Mouse (Mus musculus) kidney, embryonic 15.5 days (tissue): Measurements from ENCODE around the gene D130052B06Rik. TPM values are rescaled to one million over a fixed set of nuclear protein-coding genes. Genes with fewer than 3 reads are reported as not detected.
A peak's percentile ranks its signal among the peaks of the same experiment; 100 is the strongest.

ENCODE experiments used
- ATAC-seq: fragments of 200-750 bp; cut with Nextera tagmentation; replicated peaks from 2 replicates; pipeline ENCODE4 v1.8.0; 2017; ENCODE audit warnings: moderate TSS enrichment; ENCODE audit not compliant: low FRiP score
- H3K27ac ChIP-seq: fragments of 300-500 bp; sonication (generic); 2 replicates; pipeline ENCODE4 v1.5.1; 2015; ENCODE audit warnings: mild to moderate bottlenecking, inconsistent platforms
- H3K27me3 ChIP-seq: fragments of 300-500 bp; sonication (generic); 2 replicates; pipeline ENCODE4 v1.6.1; 2015; ENCODE audit warnings: inconsistent platforms
- H3K36me3 ChIP-seq: fragments of 300-500 bp; sonication (generic); 2 replicates; pipeline ENCODE4 v1.6.1; 2015; ENCODE audit warnings: inconsistent platforms
- H3K4me1 ChIP-seq: fragments of 300-500 bp; sonication (generic); 2 replicates; pipeline ENCODE4 v1.6.1; 2015; ENCODE audit warnings: inconsistent platforms
- H3K4me2 ChIP-seq: fragments of 300-500 bp; sonication (generic); 2 replicates; pipeline ENCODE4 v1.6.1; 2015; ENCODE audit warnings: moderate library complexity, mild to moderate bottlenecking, inconsistent platforms
- H3K4me3 ChIP-seq: fragments of 300-500 bp; sonication (generic); replicated peaks from 2 replicates; pipeline ENCODE4 v1.5.1; 2015; ENCODE audit warnings: mild to moderate bottlenecking, inconsistent platforms
- H3K9ac ChIP-seq: fragments of 300-500 bp; sonication (generic); 2 replicates; pipeline ENCODE4 v1.6.1; 2015; ENCODE audit warnings: mild to moderate bottlenecking, inconsistent platforms
- H3K9me3 ChIP-seq: fragments of 300-500 bp; sonication (generic); replicated peaks from 2 replicates; pipeline ENCODE4 v1.6.1; 2016; ENCODE audit warnings: inconsistent platforms
- WGBS: fragments of 180-500 bp; shearing (Covaris S2); methylation state at CpG from one replicate; pipeline ENCODE4 v1.1.7; 2015; ENCODE audit warnings: mixed read lengths; 5-methylcytosine and 5-hydroxymethylcytosine counted together
- polyA plus RNA-seq: library from polyadenylated mRNA; unstranded; fragments of >200 nt; fragmentation: Nextera tagmentation; extraction: Ambion mirVana; gene quantifications from 2 replicates; pipeline ENCODE4 v1.2.1, GENCODE M21; 2015

Gene D130052B06Rik
- polyA plus RNA-seq, 1 experiment from 2014 or later = not detected

- no peak overlapping the region for H3K4me2 ChIP-seq
- no peaks in the 10 kb centered on the region for H3K27me3 ChIP-seq
- no peak overlapping the region for H3K27ac ChIP-seq
- 73% methylated on average over 2 of the region's 2 CpGs for WGBS
- H3K4me3 ChIP-seq = no peak overlapping the region
- no peak overlapping the region for H3K9ac ChIP-seq
- no peak for ATAC-seq
- no peaks in the 10 kb centered on the region for H3K36me3 ChIP-seq
- H3K4me1 ChIP-seq = peaks cover 16% of the 10 kb centered on the region
- no peaks in the 10 kb centered on the region for H3K9me3 ChIP-seq
These were observed 4.1 kb downstream of the D130052B06Rik start for GRCm38 (mm10) chr11:33603174-33603573.

- WGBS = 7% methylated on average over 3 of the region's 3 CpGs
- 0 out of 2 replicates have a peak overlapping the region, but pooled peaks have one; percentile 45 for H3K27ac ChIP-seq
These were observed 8.7 kb downstream of the D130052B06Rik start for GRCm38 (mm10) chr11:33607784-33608183.

GRCm38 (mm10) chr11:33614218-33614617 is 15.1 kb downstream of the D130052B06Rik start:
- no peak overlapping the region for H3K4me2 ChIP-seq
- H3K9ac ChIP-seq = no peak overlapping the region
- WGBS = 6% methylated on average over 15 of the region's 15 CpGs
- no peaks in the 10 kb centered on the region for H3K9me3 ChIP-seq
- H3K4me1 ChIP-seq = 0 out of 2 replicates have a peak, but pooled peaks cover 4% of the 10 kb centered on the region
- H3K36me3 ChIP-seq = no peaks in the 10 kb centered on the region
- H3K27me3 ChIP-seq = 0 out of 2 replicates have a peak, but pooled peaks cover 5% of the 10 kb centered on the region
- no peak overlapping the region for H3K4me3 ChIP-seq
- no peak overlapping the region for H3K27ac ChIP-seq
- peak; percentile 80 for ATAC-seq

More at GRCm38 (mm10) chr11:33607784-33608183, 8.7 kb downstream of the D130052B06Rik start:
- H3K9me3 ChIP-seq = no peaks in the 10 kb centered on the region
- H3K4me2 ChIP-seq = no peak overlapping the region
- peak; percentile 90 for ATAC-seq
- 0 out of 2 replicates have a peak, but pooled peaks cover 5% of the 10 kb centered on the region for H3K27me3 ChIP-seq
- H3K4me3 ChIP-seq = no peak overlapping the region
- no peak overlapping the region for H3K9ac ChIP-seq
- H3K36me3 ChIP-seq = no peaks in the 10 kb centered on the region
- peaks cover 8% of the 10 kb centered on the region for H3K4me1 ChIP-seq

- no peaks in the 10 kb centered on the region for H3K9me3 ChIP-seq
- no peak overlapping the region for H3K4me3 ChIP-seq
- H3K27me3 ChIP-seq = no peaks in the 10 kb centered on the region
- H3K4me1 ChIP-seq = no peaks in the 10 kb centered on the region
- WGBS = 80% methylated on average over 4 of the region's 4 CpGs
- no peak for ATAC-seq
- no peak overlapping the region for H3K27ac ChIP-seq
- no peak overlapping the region for H3K4me2 ChIP-seq
- H3K36me3 ChIP-seq = no peaks in the 10 kb centered on the region
- no peak overlapping the region for H3K9ac ChIP-seq
These were observed 28.1 kb downstream of the D130052B06Rik start for GRCm38 (mm10) chr11:33627136-33627742.

- no peak overlapping the region for H3K27ac ChIP-seq
- H3K4me3 ChIP-seq = no peak overlapping the region
- no peak overlapping the region for H3K9ac ChIP-seq
- no peak overlapping the region for H3K4me2 ChIP-seq
- no peaks in the 10 kb centered on the region for H3K9me3 ChIP-seq
- ATAC-seq = no peak
- WGBS = 88% methylated on average over 2 of the region's 2 CpGs
- no peaks in the 10 kb centered on the region for H3K27me3 ChIP-seq
- no peaks in the 10 kb centered on the region for H3K36me3 ChIP-seq
- H3K4me1 ChIP-seq = no peaks in the 10 kb centered on the region
These were observed 38.0 kb downstream of the D130052B06Rik start for GRCm38 (mm10) chr11:33637107-33637506.

- ATAC-seq = no peak
- Histone ChIP-seq H3K9me3 (no peaks in the 10 kb centered on the region), H3K36me3 (no peaks in the 10 kb centered on the region), H3K27me3 (no peaks in the 10 kb centered on the region), H3K4me3 (no peak overlapping the region), H3K4me1 (no peaks in the 10 kb centered on the region), H3K27ac (no peak overlapping the region), H3K9ac (no peak overlapping the region), H3K4me2 (no peak overlapping the region)
- WGBS = 77% methylated on average over 2 of the region's 2 CpGs
These were observed 50.3 kb downstream of the D130052B06Rik start for GRCm38 (mm10) chr11:33649358-33649757.

GRCm38 (mm10) chr11:33654485-33654884 is 55.4 kb downstream of the D130052B06Rik start:
- no peaks in the 10 kb centered on the region for H3K4me1 ChIP-seq
- no peak overlapping the region for H3K4me2 ChIP-seq
- no peaks in the 10 kb centered on the region for H3K9me3 ChIP-seq
- no peak overlapping the region for H3K27ac ChIP-seq
- H3K36me3 ChIP-seq = no peaks in the 10 kb centered on the region
- no peaks in the 10 kb centered on the region for H3K27me3 ChIP-seq
- no peak for ATAC-seq
- WGBS = 77% methylated on average over 2 of the region's 2 CpGs
- H3K4me3 ChIP-seq = no peak overlapping the region
- H3K9ac ChIP-seq = no peak overlapping the region

GRCm38 (mm10) chr11:33655221-33655620 is 56.1 kb downstream of the D130052B06Rik start:
- ATAC-seq = no peak
- H3K36me3 ChIP-seq = no peaks in the 10 kb centered on the region

GRCm38 (mm10) chr11:33655861-33656593 is 56.9 kb downstream of the D130052B06Rik start:
- H3K27me3 ChIP-seq = no peaks in the 10 kb centered on the region
- no peak overlapping the region for H3K9ac ChIP-seq
- H3K9me3 ChIP-seq = no peaks in the 10 kb centered on the region
- H3K27ac ChIP-seq = no peak overlapping the region
- no peak overlapping the region for H3K4me2 ChIP-seq
- no peak for ATAC-seq
- H3K4me1 ChIP-seq = no peaks in the 10 kb centered on the region
- WGBS = 64% methylated on average over 7 of the region's 7 CpGs
- H3K4me3 ChIP-seq = no peak overlapping the region
- no peaks in the 10 kb centered on the region for H3K36me3 ChIP-seq

More at GRCm38 (mm10) chr11:33655221-33655620, 56.1 kb downstream of the D130052B06Rik start:
- Histone ChIP-seq H3K4me2 (no peak overlapping the region), H3K9ac (no peak overlapping the region), H3K27me3 (no peaks in the 10 kb centered on the region), H3K4me3 (no peak overlapping the region), H3K4me1 (no peaks in the 10 kb centered on the region), H3K27ac (no peak overlapping the region), H3K9me3 (no peaks in the 10 kb centered on the region)
- WGBS = 55% methylated on average over 3 of the region's 3 CpGs

GRCm38 (mm10) chr11:33660016-33660913 is 61.2 kb downstream of the D130052B06Rik start:
- Histone ChIP-seq H3K4me3 (no peak overlapping the region), H3K4me1 (no peaks in the 10 kb centered on the region)
- WGBS = 69% methylated on average over 13 of the region's 13 CpGs

GRCm38 (mm10) chr11:33663599-33663998 is 64.5 kb downstream of the D130052B06Rik start:
- no peak overlapping the region for H3K4me2 ChIP-seq
- no peak overlapping the region for H3K4me3 ChIP-seq
- WGBS = 71% methylated on average over 2 of the region's 2 CpGs
- no peaks in the 10 kb centered on the region for H3K36me3 ChIP-seq
- H3K4me1 ChIP-seq = no peaks in the 10 kb centered on the region
- H3K27me3 ChIP-seq = no peaks in the 10 kb centered on the region
- H3K9ac ChIP-seq = no peak overlapping the region
- no peak for ATAC-seq
- H3K9me3 ChIP-seq = no peaks in the 10 kb centered on the region
- H3K27ac ChIP-seq = no peak overlapping the region

More at GRCm38 (mm10) chr11:33660016-33660913, 61.2 kb downstream of the D130052B06Rik start:
- Histone ChIP-seq H3K27me3 (no peaks in the 10 kb centered on the region), H3K36me3 (no peaks in the 10 kb centered on the region), H3K9ac (no peak overlapping the region), H3K4me2 (no peak overlapping the region), H3K9me3 (no peaks in the 10 kb centered on the region), H3K27ac (no peak overlapping the region)
- ATAC-seq = no peak
